In genomic region chr17:25187784-25188149, GRCm38 (mm10) we compare ENCODE assay signal across 8 mouse cellular contexts. TPM values are rescaled to one million over a fixed set of nuclear protein-coding genes. Genes with fewer than 3 reads are reported as not detected.
DNase-seq lines count a peak whose midpoint lies in the region; ATAC-seq and TF ChIP-seq lines count a peak whose summit lies in the region.

No protein-coding gene starts in this region.

- peak overlapping the region; percentile 90 for H3K4me2 ChIP-seq in limb, embryonic 14.5 days (replicated peaks; ENCODE audit: low read depth, low read length, severe bottlenecking)
- H3K4me2 ChIP-seq in stomach, embryonic 16.5 days (ENCODE audit: low read depth, low read length): peak overlapping the region; percentile 93

- H3K27me3 ChIP-seq in testis, adult 2 months (ENCODE audit: control insufficient read depth, insufficient read depth, low read length): no peaks in the 10 kb centered on the region
- H3K27me3 ChIP-seq in limb, embryonic 14.5 days (ENCODE audit: control insufficient read depth, insufficient read depth, low read length): no peaks in the 10 kb centered on the region
- no peaks in the 10 kb centered on the region for H3K27me3 ChIP-seq in stomach, embryonic 16.5 days (ENCODE audit: control insufficient read depth, insufficient read depth, low read length)

- no peak for TF ChIP-seq POLR2A in testis, adult 2 months (IDR thresholded peaks at IDR 0.05; ENCODE audit: control insufficient read depth, low read depth, low read length)
- no peak for TF ChIP-seq POLR2A in limb, embryonic 14.5 days (IDR thresholded peaks at IDR 0.05; ENCODE audit: borderline replicate concordance, extremely low read depth, insufficient read depth, insufficient read length)

- peak overlapping the region; percentile 60 for H3K4me3 ChIP-seq in testis, adult 2 months (ENCODE audit: control insufficient read depth, low read depth, low read length)
- peak overlapping the region; percentile 83 for H3K4me3 ChIP-seq in limb, embryonic 14.5 days (replicated peaks; ENCODE audit: low read length)
- peak overlapping the region; percentile 96 for H3K4me3 ChIP-seq in stomach, embryonic 16.5 days (replicated peaks; ENCODE audit: low read length)

- H3K9ac ChIP-seq in limb, embryonic 14.5 days (ENCODE audit: low read depth, low read length, severe bottlenecking): peak overlapping the region; percentile 81
- peak overlapping the region; percentile 97 for H3K9ac ChIP-seq in stomach, embryonic 16.5 days (ENCODE audit: low read length)

- H3K4me1 ChIP-seq in testis, adult 2 months (ENCODE audit: control insufficient read depth, insufficient read depth, low read length): peaks cover 15% of the 10 kb centered on the region
- peaks cover 22% of the 10 kb centered on the region for H3K4me1 ChIP-seq in limb, embryonic 14.5 days (ENCODE audit: control insufficient read depth, insufficient read depth, low read length)
- peaks cover 27% of the 10 kb centered on the region for H3K4me1 ChIP-seq in stomach, embryonic 16.5 days (ENCODE audit: control insufficient read depth, insufficient read depth, low read length)

- peak overlapping the region; percentile 2; the same call in 1 of the 2 replicates for H3K27ac ChIP-seq in testis, adult 2 months (ENCODE audit: control insufficient read depth, insufficient read depth, low read depth, low read length)
- peak overlapping the region; percentile 79 for H3K27ac ChIP-seq in limb, embryonic 14.5 days (replicated peaks; ENCODE audit: low read depth, low read length)
- H3K27ac ChIP-seq in stomach, embryonic 16.5 days (ENCODE audit: low read length): peak overlapping the region; percentile 77

- TF ChIP-seq CTCF in testis, adult 2 months (IDR thresholded peaks at IDR 0.05; ENCODE audit: control insufficient read depth, insufficient read depth, insufficient replicate concordance, low read depth, low read length): no peak

- no peaks in the 10 kb centered on the region for H3K36me3 ChIP-seq in testis, adult 2 months (ENCODE audit: control insufficient read depth, insufficient read depth, low read length)
- peaks cover 28% of the 10 kb centered on the region for H3K36me3 ChIP-seq in limb, embryonic 14.5 days (ENCODE audit: control insufficient read depth, insufficient read depth, low read length)
- H3K36me3 ChIP-seq in stomach, embryonic 16.5 days (ENCODE audit: control insufficient read depth, insufficient read depth, low read length): no peaks in the 10 kb centered on the region

- H3K9me3 ChIP-seq in limb, embryonic 14.5 days (ENCODE audit: control insufficient read depth, low read length): no peaks in the 10 kb centered on the region
- H3K9me3 ChIP-seq in stomach, embryonic 16.5 days (replicated peaks; ENCODE audit: control insufficient read depth, low read length): no peaks in the 10 kb centered on the region

- ATAC-seq in limb, embryonic 14.5 days (ENCODE audit: low FRiP score, low read depth): no peak
- no peak for ATAC-seq in stomach, embryonic 16.5 days (ENCODE audit: insufficient read depth, low FRiP score)
- ATAC-seq in inflammation-experienced regulatory T-cells, adult 6 months: no peak

- 4% methylated on average over 11 of the region's 11 CpGs for WGBS in limb, embryonic 14.5 days
- 8% methylated on average over 11 of the region's 11 CpGs for WGBS in stomach, embryonic 16.5 days

- DNase-seq in cerebellum, adult 9-10 months: peak; percentile 38
- no peak for DNase-seq in cerebellum, adult 18-20 months
- DNase-seq in testis, postnatal 14 days (ENCODE audit: low spot score): no peak
- DNase-seq in limb, embryonic 14.5 days (ENCODE audit: low spot score): no peak
- no peak for DNase-seq in right cerebral cortex, postnatal 4 days

RNA-seq across cellular contexts. Expression of gene Unkl, which starts 0.4 kb away (rescaled TPM):
- 11.2 and 11.7 TPM in 2 replicates for polyA plus RNA-seq in testis, adult 2 months (2012; rRNA removed)
- polyA plus RNA-seq in limb, embryonic 14.5 days (2012; rRNA removed): 18.0 and 22.1 TPM in 2 replicates
- polyA plus RNA-seq in limb, embryonic 14.5 days (2014; fragmentation: Nextera tagmentation; extraction: Ambion mirVana): 6.1 and 6.3 TPM in 2 replicates
- 6.9 and 9.0 TPM in 2 replicates for polyA plus RNA-seq in stomach, embryonic 16.5 days (2015; fragmentation: Nextera tagmentation; extraction: Ambion mirVana)
- polyA plus RNA-seq in inflammation-experienced regulatory T-cells, adult 6 months (2017; shearing (Covaris generic)): 10 to 100 TPM; 22.2 to 31.4 (median 23.3) TPM

RNA-seq across cellular contexts. Expression of gene BC003965, which starts 3.4 kb away (rescaled TPM):
- 4.6 and 5.0 TPM in 2 replicates for polyA plus RNA-seq in testis, adult 2 months (2012; rRNA removed)
- 27.1 and 27.3 TPM in 2 replicates for polyA plus RNA-seq in limb, embryonic 14.5 days (2012; rRNA removed)
- polyA plus RNA-seq in limb, embryonic 14.5 days (2014; fragmentation: Nextera tagmentation; extraction: Ambion mirVana): 28.6 and 28.8 TPM in 2 replicates
- polyA plus RNA-seq in stomach, embryonic 16.5 days (2015; fragmentation: Nextera tagmentation; extraction: Ambion mirVana): 30.4 and 33.5 TPM in 2 replicates
- polyA plus RNA-seq in inflammation-experienced regulatory T-cells, adult 6 months (2017; shearing (Covaris generic)): 10 to 100 TPM; 12.9 to 16.3 (median 13.2) TPM

RNA-seq across cellular contexts. Expression of gene Gm38655, which starts 12.5 kb away (rescaled TPM):
- 0.36 and 0.83 TPM in 2 replicates for polyA plus RNA-seq in testis, adult 2 months (2012; rRNA removed)
- polyA plus RNA-seq in limb, embryonic 14.5 days (2012; rRNA removed): not detected in 2 replicates
- not detected in 2 replicates for polyA plus RNA-seq in limb, embryonic 14.5 days (2014; fragmentation: Nextera tagmentation; extraction: Ambion mirVana)
- polyA plus RNA-seq in stomach, embryonic 16.5 days (2015; fragmentation: Nextera tagmentation; extraction: Ambion mirVana): 6.6 and 7.0 TPM in 2 replicates
- polyA plus RNA-seq in inflammation-experienced regulatory T-cells, adult 6 months (2017; shearing (Covaris generic)): not detected

RNA-seq across cellular contexts. Expression of gene Ccdc154, which starts 25.5 kb away (rescaled TPM):
- polyA plus RNA-seq in testis, adult 2 months (2012; rRNA removed): 22.6 and 23.5 TPM in 2 replicates
- polyA plus RNA-seq in limb, embryonic 14.5 days (2012; rRNA removed): 0.03 TPM in 1 of 2 replicates, not detected in the other
- polyA plus RNA-seq in limb, embryonic 14.5 days (2014; fragmentation: Nextera tagmentation; extraction: Ambion mirVana): not detected in 2 replicates
- polyA plus RNA-seq in stomach, embryonic 16.5 days (2015; fragmentation: Nextera tagmentation; extraction: Ambion mirVana): 0.79 TPM in 2 replicates
- polyA plus RNA-seq in inflammation-experienced regulatory T-cells, adult 6 months (2017; shearing (Covaris generic)): not detected

RNA-seq across cellular contexts. Expression of gene Gnptg, which starts 52.2 kb away (rescaled TPM):
- polyA plus RNA-seq in testis, adult 2 months (2012; rRNA removed): 20.2 and 24.5 TPM in 2 replicates
- 29.4 and 34.7 TPM in 2 replicates for polyA plus RNA-seq in limb, embryonic 14.5 days (2012; rRNA removed)
- polyA plus RNA-seq in limb, embryonic 14.5 days (2014; fragmentation: Nextera tagmentation; extraction: Ambion mirVana): 30.9 and 33.4 TPM in 2 replicates
- 39.9 and 40.9 TPM in 2 replicates for polyA plus RNA-seq in stomach, embryonic 16.5 days (2015; fragmentation: Nextera tagmentation; extraction: Ambion mirVana)
- polyA plus RNA-seq in inflammation-experienced regulatory T-cells, adult 6 months (2017; shearing (Covaris generic)): 10 to 100 TPM; 43.0 to 79.2 (median 61.5) TPM

Comparison
In these comparisons a context has a peak if more than half of its experiments do, and no peak if none do; other contexts are left out.
1. H3K27ac ChIP-seq: peak in every context shown above with its lines; median percentile 79 in limb, embryonic 14.5 days; 77 in stomach, embryonic 16.5 days; 2 in testis, adult 2 months.